Mouse (Mus musculus): ENCODE measurements around the gene Psmb8.

The Psmb8 gene

GRCm38 (mm10) chr17:34196941-34197894, at the start of gene Psmb8:
Gene Psmb8 (plus strand): TSS chr17:34197721.
- in situ Hi-C loops (cut with MboI; ENCODE audit: low sequenced_read_pairs): no loop called here

DNA sequence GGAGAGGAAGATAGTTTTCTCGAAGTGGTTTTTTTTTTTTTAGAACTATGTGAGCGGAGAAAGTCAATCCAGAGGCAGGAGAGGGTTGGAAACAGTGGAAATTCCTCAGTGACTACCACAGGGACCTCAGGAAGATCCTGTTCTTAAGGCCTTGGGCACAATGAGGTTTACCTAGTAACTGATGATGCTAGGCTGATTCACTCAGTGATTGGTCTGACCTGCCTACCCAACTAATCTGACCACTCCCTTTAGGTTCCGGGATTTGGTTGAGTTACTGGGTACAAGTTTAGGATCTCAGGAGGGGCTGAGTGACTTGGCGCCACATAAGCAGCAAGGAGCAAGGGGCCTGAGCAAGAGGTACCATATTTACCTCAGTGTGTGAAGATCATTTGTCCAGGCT, 44.6 kb upstream of the Psmb8 start, which contains the start of gene H2-DMb1:
H2-DMb1 (plus strand) TSS at position 150 of the 400 bp plus-strand sequence.
- in situ Hi-C loops (cut with MboI; ENCODE audit: low sequenced_read_pairs): no loop called here

DNA sequence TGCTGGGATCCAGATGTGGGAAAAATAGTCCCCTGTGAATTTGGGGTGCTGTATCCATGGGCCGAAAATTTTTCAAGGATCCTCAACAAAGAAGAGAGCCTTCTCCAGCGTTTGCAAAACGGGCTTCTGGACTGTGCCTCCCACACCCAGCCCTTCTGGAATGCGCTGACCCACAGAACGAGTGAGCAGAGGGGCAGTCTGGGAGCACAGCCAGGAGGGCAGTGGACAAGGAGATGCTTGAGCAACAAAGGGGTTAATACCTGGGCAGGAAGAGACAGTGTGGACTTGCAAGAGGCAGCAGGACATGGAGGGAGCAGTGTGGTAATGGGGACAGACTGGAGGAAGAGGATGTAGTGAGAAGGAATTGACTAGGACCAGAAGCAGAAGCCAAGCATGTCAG, 42.0 kb upstream of the Psmb8 start:
- in situ Hi-C loops (cut with MboI; ENCODE audit: low sequenced_read_pairs): no loop called here

- in situ Hi-C loops (cut with MboI; ENCODE audit: low sequenced_read_pairs): no loop called here
Observed at GRCm38 (mm10) chr17:34164202-34164895, 33.2 kb upstream of the Psmb8 start.

DNA sequence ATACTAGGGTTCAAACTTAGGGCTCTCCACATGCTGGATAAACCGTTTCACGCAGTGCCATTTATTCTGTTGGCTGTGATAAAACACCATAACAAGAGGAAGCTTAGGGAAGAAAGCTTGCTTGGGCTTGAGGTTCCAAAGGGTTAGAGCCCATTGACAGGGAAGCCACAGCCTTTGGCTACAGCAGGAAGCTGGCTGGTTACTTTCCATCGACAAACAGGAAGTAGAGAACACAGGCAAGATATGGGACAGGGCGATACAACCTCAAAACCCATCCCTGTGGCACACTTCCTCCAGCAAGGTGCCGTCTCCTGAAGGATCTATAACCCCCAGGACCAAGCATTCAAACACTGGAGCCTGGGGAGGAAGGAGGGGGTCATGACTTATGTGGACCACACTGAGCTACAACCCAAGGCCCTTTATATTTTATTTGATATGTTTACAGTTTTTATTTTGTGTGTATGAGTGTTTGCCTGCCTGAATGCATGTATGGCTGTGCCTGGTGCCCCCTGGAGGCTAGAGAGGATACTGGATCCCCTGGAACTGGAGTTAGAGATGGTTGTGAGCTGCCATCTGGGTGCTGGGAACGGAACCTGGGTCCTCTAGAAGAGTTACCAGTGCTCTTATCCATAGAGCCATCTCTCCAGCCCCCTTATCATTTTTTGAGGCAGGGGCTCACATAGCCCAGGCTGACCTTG, 32.3 kb upstream of the Psmb8 start:
- in situ Hi-C loops (cut with MboI; ENCODE audit: low sequenced_read_pairs): loop anchor here (5.0 kb wide), 2 partner anchors 33 to 83 kb away; no protein-coding TSS in a partner anchor

DNA sequence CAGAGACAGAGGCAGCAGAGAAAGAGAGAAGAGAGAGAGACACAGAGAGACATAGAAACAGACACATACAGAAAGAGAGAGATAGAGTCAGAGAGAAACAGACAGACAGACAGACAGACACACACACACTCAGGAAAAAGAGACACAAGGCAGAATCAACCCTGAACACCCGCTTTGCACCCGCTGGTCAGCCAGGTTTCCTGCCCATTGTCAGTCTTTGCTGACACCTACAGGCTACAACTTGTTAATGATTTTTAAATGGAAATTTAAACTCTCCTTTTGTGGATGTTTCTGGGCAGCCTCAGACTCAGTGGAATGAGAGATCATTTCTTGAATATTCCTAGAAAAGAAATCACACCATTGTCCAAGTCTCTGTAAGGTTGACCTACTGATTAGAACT, 28.2 kb upstream of the Psmb8 start:
- in situ Hi-C loops (cut with MboI; ENCODE audit: low sequenced_read_pairs): loop anchor here (5.0 kb wide), 2 partner anchors 37 to 87 kb away; no protein-coding TSS in a partner anchor

GRCm38 (mm10) chr17:34170487-34170876, 27.0 kb upstream of the Psmb8 start:
- in situ Hi-C loops (cut with MboI; ENCODE audit: low sequenced_read_pairs): no loop called here

- in situ Hi-C loops (cut with MboI; ENCODE audit: low sequenced_read_pairs): no loop called here
Observed at GRCm38 (mm10) chr17:34170877-34171498, 26.5 kb upstream of the Psmb8 start.

DNA sequence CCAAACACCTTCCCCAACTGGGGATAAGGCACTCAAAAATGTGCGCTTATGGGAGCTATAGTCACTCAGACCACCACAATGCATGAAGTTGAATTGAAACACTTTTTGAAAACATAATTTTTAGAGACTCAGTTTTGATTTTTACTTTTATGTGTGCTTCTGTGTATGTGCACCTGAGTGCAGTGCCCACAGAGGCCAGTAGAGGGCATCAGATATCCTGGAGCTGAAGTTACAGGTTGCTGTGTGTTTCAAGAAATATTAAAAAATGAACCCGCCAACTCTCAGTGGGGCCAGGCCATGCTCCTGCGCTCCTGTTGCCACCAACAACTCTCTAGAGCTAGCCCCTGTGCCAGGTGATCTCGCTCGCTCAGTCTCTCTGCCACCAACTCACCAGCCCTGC, 25.0 kb upstream of the Psmb8 start:
- in situ Hi-C loops (cut with MboI; ENCODE audit: low sequenced_read_pairs): no loop called here

DNA sequence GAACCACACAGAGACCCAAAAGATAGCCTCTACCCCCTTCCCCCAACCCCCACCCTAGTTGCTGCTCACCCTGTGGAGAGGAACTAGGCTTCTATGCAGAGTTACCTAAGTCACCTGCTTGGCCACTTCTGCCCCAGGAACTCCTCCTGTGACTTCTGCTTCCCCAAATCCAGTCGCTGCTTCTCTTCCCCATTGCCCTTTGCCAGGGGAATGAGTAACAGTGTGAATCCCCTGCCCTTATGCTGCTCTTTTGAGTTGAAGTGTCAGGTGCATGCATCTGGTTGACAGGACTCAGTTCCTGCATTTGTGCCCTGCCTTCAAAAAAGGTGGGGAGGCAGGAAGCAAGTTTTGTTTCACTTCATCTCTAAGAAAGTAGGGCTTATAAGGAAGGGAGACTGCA, 23.4 kb upstream of the Psmb8 start:
- in situ Hi-C loops (cut with MboI; ENCODE audit: low sequenced_read_pairs): no loop called here

DNA sequence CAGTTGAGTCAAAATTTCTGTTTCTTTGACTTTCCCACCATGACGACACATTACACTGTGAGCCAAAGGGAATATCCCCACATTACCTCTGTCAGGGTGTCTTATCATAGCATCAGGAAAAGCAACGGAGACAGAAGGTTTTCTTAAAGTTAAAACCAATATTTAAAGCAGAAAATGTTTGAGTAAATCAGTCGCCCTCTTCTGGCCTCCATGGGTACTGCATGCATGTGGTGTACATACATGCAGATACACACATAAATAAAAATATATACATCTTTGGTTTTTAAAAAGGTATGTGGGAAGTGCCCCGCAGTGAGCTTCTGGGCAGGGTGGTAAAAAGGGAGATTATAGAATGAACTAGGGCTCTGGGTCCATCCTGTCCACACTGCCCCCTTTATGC, 20.3 kb upstream of the Psmb8 start:
- in situ Hi-C loops (cut with MboI; ENCODE audit: low sequenced_read_pairs): no loop called here

GRCm38 (mm10) chr17:34179019-34179418, 18.5 kb upstream of the Psmb8 start:
- in situ Hi-C loops (cut with MboI; ENCODE audit: low sequenced_read_pairs): no loop called here

DNA sequence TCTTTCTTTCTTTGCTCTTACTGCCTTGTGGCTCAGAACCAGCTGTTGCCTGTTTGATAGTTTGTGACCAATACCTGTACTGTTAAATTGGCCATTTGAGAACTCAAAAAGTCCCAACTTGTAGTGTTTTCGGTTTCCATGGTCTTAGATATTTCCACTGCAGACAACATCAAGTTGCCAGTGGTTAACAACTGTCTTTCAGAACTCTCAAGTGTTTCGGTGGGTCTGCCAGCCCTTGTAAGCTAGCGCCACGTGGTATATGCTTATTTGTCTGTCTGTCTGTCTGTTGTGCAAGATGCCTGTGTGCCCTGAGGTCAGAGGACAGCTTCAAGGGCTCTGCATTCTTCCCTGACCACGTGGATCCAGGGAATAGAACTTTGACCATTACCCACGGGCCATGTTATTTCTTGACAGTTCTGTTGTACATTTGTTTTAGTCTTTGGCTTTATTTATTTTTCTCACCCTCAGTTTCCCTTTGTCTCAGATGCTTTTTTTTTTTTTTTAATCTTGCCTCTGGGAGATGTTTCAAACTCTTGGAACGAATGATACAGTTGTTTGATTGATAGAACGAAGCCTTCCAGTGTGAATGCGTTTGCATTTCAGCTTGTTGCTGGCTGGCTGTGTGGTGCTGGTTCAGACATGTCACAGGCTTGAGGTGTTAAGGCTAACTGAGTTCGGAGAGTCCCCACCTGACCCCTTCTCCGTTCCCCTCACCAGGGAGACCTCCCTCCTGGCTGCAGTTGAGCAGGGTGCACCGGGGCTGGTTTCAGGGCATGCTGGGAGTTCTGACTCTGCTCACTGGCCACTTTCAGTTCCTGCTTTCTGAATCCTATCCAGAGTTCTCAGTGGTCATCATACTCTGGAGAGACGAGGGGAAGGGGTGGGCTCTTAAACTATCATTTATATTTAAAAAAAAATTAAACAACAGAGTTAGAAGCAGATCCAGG, 17.3 kb upstream of the Psmb8 start:
- in situ Hi-C loops (cut with MboI; ENCODE audit: low sequenced_read_pairs): no loop called here

DNA sequence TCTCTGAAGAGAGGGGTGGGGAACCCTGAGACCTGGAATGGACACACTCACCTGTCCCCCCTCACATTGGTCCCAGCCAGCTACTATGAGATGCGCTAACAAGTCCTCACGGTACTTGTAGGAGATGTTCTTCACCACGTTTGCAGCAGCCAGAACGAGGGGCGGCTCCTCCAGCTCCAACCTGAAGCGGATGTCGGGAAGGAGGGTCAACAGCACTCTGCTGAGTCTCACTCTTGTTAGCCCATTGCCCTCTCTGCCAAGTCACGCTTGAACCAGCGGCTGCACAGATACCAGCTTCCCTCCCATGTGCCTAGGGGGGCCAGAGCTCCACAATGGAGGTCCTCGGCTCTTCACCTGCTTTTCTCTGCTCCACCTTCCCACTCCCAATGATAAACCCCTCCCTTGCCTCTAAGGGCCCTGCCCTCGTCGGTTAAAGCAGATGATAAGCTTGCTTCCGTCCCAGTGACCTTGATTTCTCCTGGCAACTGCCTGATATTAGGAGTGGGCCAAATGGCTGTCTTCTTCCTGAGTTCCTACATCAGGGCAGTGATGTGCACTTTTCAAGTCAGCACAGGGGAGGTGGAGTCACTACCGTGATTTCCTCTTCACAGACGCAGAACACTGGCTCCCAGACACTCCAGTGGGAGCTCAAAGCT, 13.8 kb upstream of the Psmb8 start:
- in situ Hi-C loops (cut with MboI; ENCODE audit: low sequenced_read_pairs): no loop called here

- in situ Hi-C loops (cut with MboI; ENCODE audit: low sequenced_read_pairs): no loop called here
Observed at GRCm38 (mm10) chr17:34185526-34185925, 12.0 kb upstream of the Psmb8 start.

DNA sequence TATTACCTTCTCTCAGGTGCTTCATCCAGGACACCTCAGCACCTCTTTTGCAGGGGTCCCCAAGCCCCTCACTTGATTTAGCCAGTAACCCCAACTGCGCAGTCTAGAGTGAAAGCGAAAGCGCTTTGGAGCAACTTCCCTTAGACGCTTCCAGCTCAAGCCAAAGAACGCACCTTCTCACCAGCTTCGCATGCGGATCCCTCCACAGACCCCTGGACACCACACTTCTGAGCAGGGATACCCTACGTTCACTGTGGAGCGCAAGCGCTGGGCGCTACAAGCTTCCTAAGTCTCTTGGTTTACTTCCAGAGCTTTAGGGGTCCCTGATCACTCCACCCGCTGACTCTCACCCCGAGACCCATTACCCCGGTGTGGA, 10.6 kb upstream of the Psmb8 start:
- in situ Hi-C loops (cut with MboI; ENCODE audit: low sequenced_read_pairs): no loop called here

- in situ Hi-C loops (cut with MboI; ENCODE audit: low sequenced_read_pairs): no loop called here
Observed at GRCm38 (mm10) chr17:34187261-34187916, 10.1 kb upstream of the Psmb8 start, which contains the start of the genes Tap1 and Psmb9. Gene Tap1 (plus strand): TSS chr17:34187553. Gene Psmb9 (minus strand): TSS chr17:34187764.

GRCm38 (mm10) chr17:34188010-34188409, 9.5 kb upstream of the Psmb8 start:
- in situ Hi-C loops (cut with MboI; ENCODE audit: low sequenced_read_pairs): no loop called here

DNA sequence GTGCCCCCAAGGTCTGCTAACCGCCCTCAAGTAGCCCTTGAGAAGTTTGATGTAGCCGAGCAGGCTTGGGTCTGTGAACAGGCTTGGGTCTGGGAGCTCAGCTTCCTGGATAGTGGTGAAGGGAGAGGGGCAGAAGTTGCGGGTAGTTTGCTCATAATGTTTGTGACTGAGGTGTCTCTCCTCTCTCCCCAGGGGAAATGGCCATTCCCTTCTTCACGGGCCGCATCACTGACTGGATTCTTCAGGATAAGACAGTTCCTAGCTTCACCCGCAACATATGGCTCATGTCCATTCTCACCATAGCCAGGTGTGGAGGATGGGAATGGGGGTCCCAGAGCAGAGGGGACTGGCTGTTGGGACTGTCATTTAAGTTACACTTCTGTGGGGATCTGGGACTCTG, 8.5 kb upstream of the Psmb8 start:
- in situ Hi-C loops (cut with MboI; ENCODE audit: low sequenced_read_pairs): no loop called here

Data from CH12F3 (cell line).